In genomic region chr2:140912179-140912578, GRCm38 (mm10) we compare ENCODE assay signal across 24 mouse cellular contexts.
"Had no signal": no experiment of that assay in that cellular context is flagged by ENCODE, and none has a peak within 500 bp of the region (broad histone marks: within the 10 kb centered on the region; RNA-seq: fewer than 3 reads in every experiment).

No protein-coding gene starts in this region.

- H3K9me3 ChIP-seq: limb, embryonic 12.5 days; limb, embryonic 15.5 days; midbrain, embryonic 12.5 days; midbrain, embryonic 15.5 days; neural tube, embryonic 12.5 days; neural tube, embryonic 15.5 days had no signal

- H3K36me3 ChIP-seq: limb, embryonic 12.5 days; limb, embryonic 15.5 days; midbrain, embryonic 12.5 days; midbrain, embryonic 15.5 days; neural tube, embryonic 12.5 days; neural tube, embryonic 15.5 days had no signal

- DNase-seq: kidney, adult 18-20 months; kidney, postnatal 36 days; layer of hippocampus, postnatal 36 days; left cerebral cortex, postnatal 4 days; liver, postnatal 0 days; lung, embryonic 14.5 days; right cerebral cortex, adult 18-20 months; right cerebral cortex, postnatal 14 days; right cerebral cortex, postnatal 4 days; thymus, adult 2 months; thymus, postnatal 14 days; thymus, postnatal 4 days had no signal

- H3K9ac ChIP-seq: limb, embryonic 12.5 days; limb, embryonic 15.5 days; liver, embryonic 14.5 days; liver, postnatal 0 days; lung, embryonic 14.5 days; midbrain, embryonic 12.5 days; midbrain, embryonic 15.5 days; neural tube, embryonic 12.5 days; neural tube, embryonic 15.5 days had no signal

- H3K4me1 ChIP-seq: limb, embryonic 15.5 days; neural tube, embryonic 12.5 days; neural tube, embryonic 15.5 days had no signal

- H3K4me3 ChIP-seq: left cerebral cortex, adult 2 months; limb, embryonic 12.5 days; limb, embryonic 15.5 days; midbrain, embryonic 12.5 days; midbrain, embryonic 15.5 days; neural tube, embryonic 12.5 days; neural tube, embryonic 15.5 days had no signal

- ATAC-seq: liver, postnatal 0 days; lung, postnatal 0 days; midbrain, embryonic 15.5 days had no signal

- H3K27ac ChIP-seq: left cerebral cortex, adult 2 months; limb, embryonic 12.5 days; limb, embryonic 15.5 days; liver, embryonic 14.5 days; macrophage; midbrain, embryonic 12.5 days; midbrain, embryonic 15.5 days; neural tube, embryonic 12.5 days; neural tube, embryonic 15.5 days; stomach, postnatal 0 days had no signal

- H3K4me2 ChIP-seq: limb, embryonic 12.5 days; limb, embryonic 15.5 days; liver, embryonic 11.5 days; lung, embryonic 14.5 days; midbrain, embryonic 12.5 days; midbrain, embryonic 15.5 days; neural tube, embryonic 12.5 days; neural tube, embryonic 15.5 days had no signal

- H3K27me3 ChIP-seq: limb, embryonic 12.5 days; limb, embryonic 15.5 days; midbrain, embryonic 12.5 days; midbrain, embryonic 15.5 days; neural tube, embryonic 12.5 days; neural tube, embryonic 15.5 days had no signal
